Mouse (Mus musculus) thymus, adult 2 months (tissue): ENCODE measurements around the gene Cfd. TPM values are rescaled to one million over a fixed set of nuclear protein-coding genes. Genes with fewer than 3 reads are reported as not detected.
A peak's percentile ranks its signal among the peaks of the same experiment; 100 is the strongest.

Source experiments
- DNase-seq: peaks from one replicate; pipeline ENCODE4 v3.0.0; 2021
- H3K27ac ChIP-seq: fragments of 200-500 bp; 2 replicates; pipeline ENCODE4 v1.5.1; 2012; ENCODE audit warnings: low read length, control low read depth; ENCODE audit not compliant: control insufficient read depth, insufficient read depth
- H3K27me3 ChIP-seq: fragments of 200-500 bp; 2 replicates; pipeline ENCODE4 v1.6.1; 2012; ENCODE audit warnings: mild to moderate bottlenecking, low read length, moderate library complexity, mixed read lengths; ENCODE audit not compliant: control insufficient read depth, insufficient read depth
- H3K36me3 ChIP-seq: fragments of 200-500 bp; 2 replicates; pipeline ENCODE4 v1.6.1; 2012; ENCODE audit warnings: mild to moderate bottlenecking, low read length, moderate library complexity; ENCODE audit not compliant: control insufficient read depth, insufficient read depth
- H3K4me1 ChIP-seq: fragments of 200-500 bp; replicated peaks from 2 replicates; pipeline ENCODE4 v1.6.1; 2012; ENCODE audit warnings: low read length; ENCODE audit not compliant: control insufficient read depth, insufficient read depth
- H3K4me3 ChIP-seq: fragments of 200-500 bp; 2 replicates; pipeline ENCODE4 v1.5.1; 2012; ENCODE audit warnings: mild to moderate bottlenecking, low read length, control low read depth, moderate library complexity; ENCODE audit not compliant: control insufficient read depth, insufficient read depth
- CTCF ChIP-seq: fragments of 200-500 bp; IDR thresholded peaks from 2 replicates; pipeline ENCODE4 v1.5.1; 2012; ENCODE audit warnings: mild to moderate bottlenecking, control low read depth, low read length, moderate library complexity, borderline replicate concordance; ENCODE audit not compliant: control insufficient read depth, poor library complexity, insufficient read depth; ENCODE audit errors: extremely low read depth
- POLR2A ChIP-seq: fragments of 200-500 bp; IDR thresholded peaks from 2 replicates; pipeline ENCODE4 v1.6.1; 2012; ENCODE audit warnings: mild to moderate bottlenecking, low read length, control low read depth, moderate library complexity; ENCODE audit not compliant: control insufficient read depth, poor library complexity, insufficient read depth; ENCODE audit errors: extremely low read depth
- WGBS: fragments of 180-500 bp; shearing (Covaris S2); methylation state at CpG from one replicate; pipeline ENCODE4 v1.1.7; 2018; 5-methylcytosine and 5-hydroxymethylcytosine counted together
- polyA plus RNA-seq: library from polyadenylated mRNA; depleted of rRNA; stranded (reverse); fragments of >200 nt; gene quantifications from 2 replicates; pipeline ENCODE4 v1.2.3, GENCODE M21; 2012

Gene Cfd
- polyA plus RNA-seq, 1 experiment: 1,248 TPM

- Histone ChIP-seq H3K4me3 (peak within 1 kb of the TSS; percentile 71), H3K36me3 (no peaks in the 10 kb centered on the region), H3K4me1 (peaks cover 19% of the 10 kb centered on the region), H3K27me3 (no peaks in the 10 kb centered on the region; the same call in 1 of the 2 replicates), H3K27ac (peak within 1 kb of the TSS; percentile 69)
- under 1% methylated on average over 63 of the region's 63 CpGs for WGBS
- peak; percentile 92 for DNase-seq
- no peak for TF ChIP-seq CTCF
- no peak for TF ChIP-seq POLR2A
These were observed 36.1 kb downstream of the Cfd start, which contains the start of gene Arid3a for GRCm38 (mm10) chr10:79926491-79927323. TSS of gene Arid3a (plus strand) at chr10:79927043.

- Histone ChIP-seq H3K4me1 (peaks cover 19% of the 10 kb centered on the region), H3K27ac (peak overlapping the region; percentile 65), H3K4me3 (peak overlapping the region; percentile 71), H3K27me3 (no peaks in the 10 kb centered on the region), H3K36me3 (no peaks in the 10 kb centered on the region)
- under 1% methylated on average over 53 of the region's 54 CpGs for WGBS
- TF ChIP-seq CTCF: 0 out of 2 replicates have a peak, but pooled peaks have one; percentile 14
- TF ChIP-seq POLR2A: peak; percentile 60
- DNase-seq: peak; percentile 82
These were observed 36.8 kb downstream of the Cfd start for GRCm38 (mm10) chr10:79927324-79928029.

GRCm38 (mm10) chr10:79928030-79928694 lies 37.5 kb downstream of the Cfd start:
- 3% methylated on average over 29 of the region's 29 CpGs for WGBS
- Histone ChIP-seq H3K4me1 (peaks cover 19% of the 10 kb centered on the region), H3K4me3 (peak overlapping the region; percentile 71), H3K36me3 (no peaks in the 10 kb centered on the region), H3K27ac (peak overlapping the region; percentile 65), H3K27me3 (no peaks in the 10 kb centered on the region)
- DNase-seq: peak; percentile 29
- TF ChIP-seq POLR2A (0 out of 2 replicates have a peak, but pooled peaks have one; percentile 11), CTCF (no peak)

- H3K27ac ChIP-seq: no peak overlapping the region
- DNase-seq: no peak
- H3K36me3 ChIP-seq: no peaks in the 10 kb centered on the region
- H3K27me3 ChIP-seq: no peaks in the 10 kb centered on the region
- peaks cover 15% of the 10 kb centered on the region for H3K4me1 ChIP-seq
- no peak overlapping the region for H3K4me3 ChIP-seq
- TF ChIP-seq POLR2A (no peak), CTCF (no peak)
- 73% methylated on average over 9 of the region's 9 CpGs for WGBS
These were observed 38.5 kb downstream of the Cfd start for GRCm38 (mm10) chr10:79928907-79929701.

- DNase-seq: no peak
- peaks cover 15% of the 10 kb centered on the region for H3K4me1 ChIP-seq
- H3K27ac ChIP-seq: no peak overlapping the region
- H3K27me3 ChIP-seq: no peaks in the 10 kb centered on the region
- TF ChIP-seq POLR2A: no peak
- TF ChIP-seq CTCF: no peak
- H3K36me3 ChIP-seq: no peaks in the 10 kb centered on the region
- no peak overlapping the region for H3K4me3 ChIP-seq
- WGBS: 89% methylated on average over 18 of the region's 18 CpGs
These were observed 39.5 kb downstream of the Cfd start for GRCm38 (mm10) chr10:79929967-79930825.
